Mouse (Mus musculus) activated CD4-positive, CD25-positive, alpha-beta regulatory T cell, adult 4 months (primary cell): ENCODE results near the gene Xab2. TPM values are rescaled to one million over a fixed set of nuclear protein-coding genes. Genes with fewer than 3 reads are reported as not detected.

ENCODE experiments used
- polyA plus RNA-seq, 2 experiments: library from polyadenylated mRNA; unstranded; fragments of 100-300 nt; shearing (Covaris generic); gene quantifications; one replicate each; pipeline ENCODE4 v1.2.1; 2017

Xab2 gene
- polyA plus RNA-seq, 2 experiments from 2014 or later = 65.9 to 74.1 TPM

Other genes starting within 250 kb of the Xab2 start
- 10 to 100 TPM; 23.2 to 30.6 TPM for gene Arhgef18, start 228.3 kb downstream of the Xab2 start, polyA plus RNA-seq
- gene Pex11g, start 153.6 kb downstream of the Xab2 start, polyA plus RNA-seq = 10 to 100 TPM; 10.9 to 15.4 TPM
- not detected for gene Tex45, start 150.5 kb downstream of the Xab2 start, polyA plus RNA-seq
- gene Zfp358, start 128.2 kb downstream of the Xab2 start, polyA plus RNA-seq = 1 to 10 TPM in 1 of 2 experiments, under 1 TPM in 1; 0.97 to 1.0 TPM
- 10 to 100 TPM; 17.0 to 19.1 TPM for gene Mcoln1, start 120.9 kb downstream of the Xab2 start, polyA plus RNA-seq
- 10 to 100 TPM; 18.8 to 24.8 TPM for gene Pnpla6, start 105.9 kb downstream of the Xab2 start, polyA plus RNA-seq
- not detected for gene C330021F23Rik, start 53.3 kb downstream of the Xab2 start, polyA plus RNA-seq
- gene Camsap3, start 34.0 kb downstream of the Xab2 start, polyA plus RNA-seq = not detected
- 100 to 1,000 TPM in 1 of 2 experiments, 10 to 100 TPM in 1; 95.4 to 145 TPM for gene Pet100, start 232 bp upstream of the Xab2 start, polyA plus RNA-seq
- gene Pcp2, start 4.2 kb upstream of the Xab2 start, polyA plus RNA-seq = not detected
- 100 to 1,000 TPM; 184 to 205 TPM for gene Stxbp2, start 9.6 kb upstream of the Xab2 start, polyA plus RNA-seq
- gene Retn, start 34.5 kb upstream of the Xab2 start, polyA plus RNA-seq = not detected
- under 1 TPM in 1 of 2 experiments, not detected in 1; 0.43 TPM for gene Mcemp1, start 44.4 kb upstream of the Xab2 start, polyA plus RNA-seq
- gene Fcor, start 51.0 kb upstream of the Xab2 start, polyA plus RNA-seq = not detected
- gene Trappc5, start 55.0 kb upstream of the Xab2 start, polyA plus RNA-seq = 10 to 100 TPM; 24.9 to 27.7 TPM
- 1 to 10 TPM in 1 of 2 experiments, under 1 TPM in 1; 0.77 to 5.1 TPM for gene Fcer2a, start 72.9 kb upstream of the Xab2 start, polyA plus RNA-seq
- gene Clec4g, start 99.3 kb upstream of the Xab2 start, polyA plus RNA-seq = not detected
- not detected for gene Cd209a, start 127.7 kb upstream of the Xab2 start, polyA plus RNA-seq
- not detected for gene Cd209e, start 233.0 kb upstream of the Xab2 start, polyA plus RNA-seq